Mouse (Mus musculus) layer of hippocampus, postnatal 10 days (tissue): ENCODE measurements at regions not wholly inside any gene's neighbourhood (a gene's known extent, or its start where the extent isn't known, plus 50 kb on each side); places are given as distances from the start of the nearest gene placed in this dataset.
A peak's percentile ranks its signal among the peaks of the same experiment; 100 is the strongest.
"Not testable (repeated sequence)": the region's sequence is repeated elsewhere in the genome, so short reads cannot be mapped to it uniquely, and the experiment has no call there.

Experiments used
- DNase-seq, 2 experiments: peaks; one replicate each; pipeline ENCODE4 v3.0.0; 2021; ENCODE audit warnings: low spot score in 2 of 2

DNA sequence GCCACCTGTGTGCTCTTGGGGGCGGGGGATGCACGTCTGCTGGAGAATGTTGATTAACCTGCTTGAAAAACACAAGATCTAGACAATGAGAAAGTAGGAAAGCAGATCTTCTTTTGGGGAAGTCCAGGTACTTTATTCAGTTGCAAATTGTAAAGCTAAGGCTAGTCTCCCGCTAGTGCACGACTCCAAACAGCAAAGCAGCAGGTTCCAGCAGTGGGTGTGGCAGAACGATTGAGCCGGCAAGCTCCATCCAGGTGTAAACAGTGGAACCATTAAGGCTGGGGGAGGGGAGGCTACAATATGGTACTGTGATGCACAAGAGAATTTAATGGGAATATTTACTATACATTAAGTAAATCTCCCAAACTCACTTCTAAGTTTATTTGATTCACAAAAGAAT, 448.6 kb upstream of the Cobl start:
- DNase-seq, result not testable (repeated sequence)

DNA sequence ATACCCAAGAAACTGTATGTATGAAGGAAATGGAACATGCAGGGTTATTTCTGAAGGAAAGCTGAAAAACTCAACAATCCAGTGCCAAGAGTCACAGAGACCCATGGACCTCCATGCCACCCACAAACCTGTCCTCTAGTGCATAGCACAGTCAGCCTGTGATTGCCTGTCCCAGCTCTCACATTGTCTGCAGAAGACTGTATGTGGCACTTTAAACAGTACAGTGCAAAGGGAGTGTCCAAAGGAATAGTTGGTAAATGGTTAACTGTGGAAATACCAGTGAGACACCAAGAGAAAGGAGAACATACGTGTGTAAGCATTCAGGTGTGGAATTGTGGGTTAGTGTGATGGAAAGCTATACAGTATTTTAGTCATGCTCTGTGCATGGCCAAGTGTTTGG, 409.0 kb upstream of the Cobl start:
- DNase-seq, result no peak

DNA sequence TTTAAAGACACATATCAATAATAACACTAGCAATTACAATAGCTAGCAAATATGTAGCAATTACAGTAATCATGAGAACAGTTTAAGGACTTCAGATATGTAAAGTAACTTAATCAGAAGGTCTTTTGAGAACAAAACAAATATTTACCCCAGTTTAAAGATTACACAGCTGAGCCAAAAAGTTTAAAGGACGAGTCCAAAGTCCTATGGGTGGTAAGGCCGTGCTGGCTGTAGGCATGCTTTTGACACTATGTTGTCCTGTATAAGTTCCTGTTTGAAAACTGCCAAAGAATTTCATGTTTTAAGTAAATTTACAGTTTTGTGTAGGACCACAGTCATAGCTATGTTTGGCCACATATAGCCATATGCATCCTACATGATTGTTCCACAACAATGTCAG, 408.0 kb upstream of the Cobl start:
- DNase-seq, result no peak

DNA sequence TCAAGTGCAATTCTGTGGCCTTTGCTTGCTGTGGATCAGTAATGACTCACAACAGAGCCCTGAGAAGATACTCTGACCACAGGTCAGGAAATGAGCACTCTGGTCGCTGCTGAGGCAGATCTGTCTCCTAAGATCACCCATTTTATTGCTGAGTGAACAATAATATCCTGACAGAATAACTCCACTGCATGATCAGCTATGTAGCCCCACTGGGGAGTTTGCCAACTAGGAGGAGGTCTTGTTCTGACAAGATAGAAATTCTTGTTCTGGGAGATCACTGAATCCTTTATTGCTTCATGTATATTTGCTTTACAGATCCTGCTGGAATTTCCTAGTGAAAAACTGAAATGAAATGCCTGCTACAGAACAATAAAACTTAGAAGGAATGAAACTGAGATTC, 407.6 kb upstream of the Cobl start:
- DNase-seq, result no peak

DNA sequence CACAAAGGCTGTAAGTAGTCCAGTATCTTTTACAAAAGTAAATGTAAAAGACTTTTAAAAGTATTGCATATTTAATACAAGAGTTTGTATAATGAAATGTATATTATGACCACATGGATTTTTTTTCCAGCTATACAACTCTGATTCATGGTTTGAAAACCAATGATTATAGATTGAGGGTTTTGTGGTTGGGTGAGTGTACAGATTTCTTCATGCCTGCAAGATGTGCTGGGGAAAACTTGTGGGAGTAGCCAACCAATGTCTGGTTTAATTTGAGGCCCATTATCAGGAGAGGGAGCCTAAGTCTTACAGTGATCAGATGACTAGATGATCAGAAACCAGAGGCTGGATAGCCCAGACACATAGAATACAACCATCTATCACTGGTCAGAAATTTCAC, 402.8 kb upstream of the Cobl start:
- DNase-seq, result no peak

DNA sequence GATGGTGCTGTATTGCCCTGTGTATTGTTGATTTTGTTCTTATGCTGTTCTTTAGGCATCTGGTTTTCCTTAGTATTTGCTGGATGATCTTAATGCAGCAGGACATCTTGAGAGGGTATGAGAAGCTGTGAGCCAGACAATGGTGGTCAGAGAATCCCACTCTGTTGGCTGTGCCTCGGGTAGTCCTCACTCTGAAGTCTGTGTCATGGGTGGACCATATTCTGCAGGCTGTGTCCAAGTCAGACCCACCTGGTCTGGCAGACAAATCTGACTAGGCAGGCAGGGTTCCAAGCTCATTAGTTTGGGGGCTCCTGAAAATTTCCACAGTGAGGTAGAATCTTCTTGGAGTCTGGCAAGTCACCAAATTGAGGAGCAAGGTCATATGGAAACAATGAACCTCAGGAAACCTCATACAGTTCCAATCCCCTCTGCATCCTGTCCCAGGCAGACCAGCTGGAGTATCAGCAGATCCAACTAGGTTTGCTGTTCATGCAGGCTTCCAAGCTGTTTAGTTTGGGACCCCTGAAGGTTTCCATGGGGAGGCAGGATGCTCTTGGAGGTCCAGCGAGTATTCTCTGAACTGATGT, 400.4 kb upstream of the Cobl start:
- DNase-seq, result no peak

DNA sequence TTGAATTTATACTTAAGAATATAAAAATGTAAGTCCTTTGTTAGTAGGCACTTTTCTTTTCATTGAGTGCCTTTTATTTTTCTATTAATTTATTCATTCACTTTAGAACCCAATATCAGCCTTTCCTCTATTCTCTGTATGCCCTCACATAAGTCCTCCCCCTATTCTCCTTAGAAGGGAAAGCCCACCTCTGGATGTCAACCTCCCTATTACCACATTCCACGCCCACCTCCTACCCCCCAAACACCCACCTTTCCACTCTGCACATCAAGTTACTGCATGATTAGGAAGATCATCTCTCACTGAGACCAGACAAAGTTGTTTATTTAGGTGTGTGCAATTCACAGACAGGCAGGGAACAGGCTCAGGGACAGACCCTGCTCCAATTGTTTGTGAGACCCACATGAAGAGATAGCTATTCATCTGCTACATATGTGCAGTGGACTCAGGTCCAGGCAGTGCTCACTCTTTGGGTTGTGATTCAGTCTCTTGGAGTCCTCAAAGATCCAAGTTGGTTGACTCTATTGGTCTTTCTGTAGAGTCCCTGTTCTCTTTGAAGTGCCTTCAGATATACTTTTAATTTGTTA, 394.7 kb upstream of the Cobl start:
- no peak for DNase-seq

DNA sequence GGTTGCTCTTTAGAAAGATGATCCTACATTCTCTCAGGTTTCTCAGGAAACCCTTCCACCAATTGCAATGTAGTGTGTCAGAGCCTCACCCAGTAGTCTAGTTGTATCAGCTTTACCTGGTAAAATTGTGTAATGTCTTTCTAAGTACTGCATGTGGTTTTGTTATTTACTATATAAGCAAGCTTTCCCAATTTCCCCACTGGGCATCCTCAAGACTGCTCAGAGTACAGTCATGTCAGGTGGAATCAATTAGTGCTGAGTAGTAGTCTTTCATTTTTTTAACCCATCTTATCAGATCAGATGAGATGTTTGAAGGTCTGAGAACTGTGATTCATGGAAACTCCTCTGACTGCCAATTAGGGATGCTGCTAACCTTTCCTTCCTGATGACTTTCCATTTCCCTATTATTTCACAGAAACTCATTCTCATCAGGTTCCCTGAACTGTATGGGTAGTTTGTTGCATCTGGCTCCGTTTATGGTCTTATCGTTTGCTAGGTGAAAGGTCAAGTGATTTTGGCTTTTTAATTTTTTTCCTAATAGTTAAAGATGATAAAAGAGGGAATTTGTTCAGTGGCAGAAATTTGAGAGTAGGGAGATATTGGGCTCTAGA, 393.6 kb upstream of the Cobl start:
- DNase-seq, result no peak

DNA sequence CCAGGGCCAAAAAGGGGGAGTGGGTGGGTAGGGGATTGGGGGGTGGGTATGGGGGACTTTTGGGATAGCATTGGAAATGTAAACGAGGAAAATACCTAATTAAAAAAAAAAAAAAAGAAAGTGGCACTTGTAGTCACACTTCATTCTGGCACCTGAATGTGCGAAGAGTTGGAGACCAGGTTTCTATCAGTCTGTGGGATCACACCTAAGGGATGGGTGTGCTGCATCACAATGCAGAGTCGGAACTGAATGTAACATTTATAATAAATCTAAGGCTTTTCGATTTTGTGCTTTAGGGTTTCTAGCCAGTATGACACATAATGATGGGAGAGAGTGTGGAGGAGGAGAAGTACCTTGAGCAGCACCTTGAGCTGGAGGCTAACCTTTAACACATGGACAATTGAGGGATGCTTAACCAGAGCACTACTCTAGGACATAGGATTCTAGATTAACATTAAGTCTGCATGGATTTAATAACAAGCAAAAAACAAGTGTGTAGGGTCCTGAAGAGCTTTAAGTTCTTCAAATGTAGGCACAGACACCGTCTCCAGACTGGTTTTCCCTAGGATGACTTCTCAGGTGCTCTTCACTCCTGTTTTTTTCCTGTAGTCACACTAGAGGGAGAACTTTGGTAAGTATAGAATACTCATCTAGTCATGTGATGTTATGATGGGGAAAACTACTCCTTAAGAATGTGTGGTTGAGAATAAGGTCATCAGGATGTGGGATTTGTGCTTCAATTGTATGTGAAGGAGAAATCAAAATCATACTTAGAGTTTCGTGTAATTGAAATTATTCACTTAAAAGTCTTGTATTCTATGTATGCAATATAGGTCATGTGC, 392.8 kb upstream of the Cobl start:
- DNase-seq, result no peak

DNA sequence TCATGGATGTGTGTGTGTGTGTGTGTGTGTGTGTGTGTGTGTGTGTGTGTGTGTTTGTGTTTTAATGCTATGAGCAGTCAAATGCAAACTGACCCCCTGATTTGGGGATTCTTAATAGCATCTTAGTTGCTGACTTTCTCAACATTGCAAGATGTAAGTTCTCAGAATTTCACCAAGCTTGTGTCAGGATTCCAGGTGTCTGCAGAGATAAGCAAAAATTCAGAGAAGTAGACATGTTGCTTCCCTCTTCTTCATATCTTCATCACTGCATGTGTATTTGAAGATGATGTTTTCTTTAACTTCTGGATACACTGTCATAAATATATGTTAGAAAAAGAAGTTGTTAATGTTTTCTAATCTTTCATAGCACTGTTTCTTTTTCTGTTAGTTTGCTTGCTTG, 383.0 kb upstream of the Cobl start:
- DNase-seq, result no peak

DNA sequence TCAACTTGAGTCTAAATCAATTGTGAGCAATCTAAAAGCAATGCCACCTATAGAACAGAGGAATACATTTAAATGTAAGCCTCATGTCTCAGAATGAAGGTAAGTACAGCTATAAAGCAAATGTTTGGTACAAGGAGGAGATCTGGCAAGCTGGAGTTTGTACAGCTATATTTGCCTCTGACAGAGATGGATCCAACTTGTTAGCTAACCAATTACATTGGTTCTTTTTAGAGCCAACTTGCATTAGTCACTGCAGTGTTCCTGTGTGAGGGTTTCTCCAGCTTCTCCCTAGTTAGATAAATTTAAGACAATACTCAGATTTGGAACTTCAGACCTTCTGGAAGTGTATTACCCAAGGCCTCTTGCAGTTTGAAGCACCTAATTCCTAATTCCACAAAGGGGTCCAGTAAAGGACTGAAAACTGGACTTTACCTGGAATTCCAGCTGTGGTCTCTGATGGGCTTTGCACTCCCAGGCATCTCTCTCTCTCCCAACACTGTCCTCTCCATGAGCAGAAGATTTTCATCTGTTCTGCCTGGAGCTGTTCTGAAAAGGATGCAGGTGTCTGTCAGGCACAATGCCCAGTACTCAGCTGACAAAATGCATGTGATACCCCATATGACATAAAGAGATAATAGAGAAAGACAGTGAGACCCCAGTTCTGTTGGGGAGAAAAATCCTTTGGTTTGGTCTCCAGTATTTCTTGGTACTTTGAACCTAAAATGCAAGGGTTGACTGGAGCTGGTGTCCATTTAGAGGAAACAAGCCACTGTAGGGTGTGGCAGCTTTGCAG, 379.1 kb upstream of the Cobl start:
- no peak for DNase-seq

DNA sequence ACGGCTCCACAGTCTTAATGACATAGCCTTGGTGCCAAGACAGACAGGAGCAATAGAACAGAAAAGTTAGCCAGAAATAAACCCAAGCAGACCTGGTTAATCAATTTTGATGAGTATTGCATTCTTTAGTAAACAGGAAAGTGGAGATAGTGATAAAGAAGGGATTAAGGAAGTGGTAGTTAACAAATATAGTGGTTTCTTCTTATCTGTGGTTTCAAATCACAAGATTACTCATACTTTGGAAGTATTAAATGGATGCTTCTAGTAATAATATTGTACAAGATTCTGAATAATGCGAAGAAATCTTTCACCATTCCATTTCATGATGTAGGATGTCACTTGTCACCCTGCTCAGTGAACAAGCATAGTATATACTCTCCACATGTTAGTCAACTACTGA, 376.6 kb upstream of the Cobl start:
- DNase-seq, result no peak

DNA sequence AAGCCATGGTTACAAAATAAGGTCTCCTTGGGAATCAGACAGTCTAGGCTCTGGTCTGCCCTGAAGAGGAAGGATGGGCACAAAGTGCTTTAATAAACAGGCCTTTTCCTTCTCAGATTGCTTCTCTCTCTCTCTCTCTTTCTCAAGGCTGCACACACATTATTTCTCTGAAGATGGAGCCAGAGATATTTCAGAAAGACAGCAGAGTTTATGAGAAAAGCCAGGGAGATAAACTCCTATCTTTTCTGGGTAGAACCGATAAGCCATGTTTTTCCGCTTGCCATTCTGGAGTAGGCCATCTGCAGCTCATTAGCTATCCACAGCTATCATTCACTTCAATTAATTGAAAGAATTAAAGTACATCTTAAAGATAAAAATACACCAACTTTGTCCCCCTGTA, 373.2 kb upstream of the Cobl start:
- no peak for DNase-seq

DNA sequence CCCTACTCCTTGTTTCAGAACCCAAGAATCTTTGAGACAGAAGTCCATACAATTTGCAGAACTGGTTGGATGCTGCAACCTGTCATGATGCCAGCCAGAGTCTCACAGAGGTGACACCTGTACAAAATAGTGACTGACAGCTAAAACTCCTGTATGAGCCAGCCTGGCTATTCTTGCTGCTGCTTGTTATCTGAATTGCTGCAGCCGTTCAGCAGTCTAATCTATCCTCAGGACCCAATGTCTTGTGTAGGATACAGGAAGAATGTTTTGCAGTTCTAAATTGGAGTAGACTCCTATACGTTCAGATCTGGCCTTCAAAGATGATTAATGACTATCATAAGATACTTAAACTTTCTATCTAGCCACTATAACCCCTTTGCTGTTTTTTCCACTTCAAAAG, 372.6 kb upstream of the Cobl start:
- no peak for DNase-seq

DNA sequence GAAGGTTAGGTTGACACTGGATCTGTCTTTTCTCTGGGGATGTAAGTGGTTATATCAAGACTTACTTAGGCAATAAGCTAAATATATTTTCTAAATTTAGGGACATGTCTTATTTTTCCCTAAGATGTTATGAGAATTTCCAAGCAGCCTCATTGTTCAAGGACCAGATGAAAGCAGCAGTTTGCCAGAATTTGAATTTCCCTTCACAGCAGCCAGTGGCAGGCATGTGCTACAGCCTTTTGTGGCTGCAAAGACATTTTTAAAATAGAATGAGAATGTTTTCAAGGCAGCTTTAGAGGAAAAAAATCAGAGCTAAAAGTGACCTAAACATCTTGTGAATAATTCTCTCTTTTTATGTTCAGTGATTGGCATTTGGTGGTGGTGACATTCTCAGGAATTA, 371.6 kb upstream of the Cobl start:
- no peak for DNase-seq

DNA sequence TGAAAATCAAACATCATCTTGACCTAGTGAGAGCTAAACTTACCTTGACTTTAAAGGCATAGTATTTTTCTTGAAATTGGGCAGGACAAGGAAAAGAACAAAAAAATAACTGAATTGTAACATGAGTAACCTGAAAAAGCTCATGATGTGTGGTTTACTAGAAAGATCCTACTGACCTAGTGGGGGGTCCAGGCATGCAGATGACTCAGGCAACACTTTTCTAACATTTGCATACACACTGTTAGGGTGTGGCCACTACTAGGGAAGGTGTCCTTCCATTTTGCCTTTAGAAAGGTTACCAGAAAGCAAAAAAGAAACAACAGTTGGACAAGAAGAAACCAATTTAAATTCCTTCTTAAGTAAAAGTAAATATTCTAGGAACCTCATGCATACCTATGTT, 347.3 kb upstream of the Cobl start:
- DNase-seq, result no peak

DNA sequence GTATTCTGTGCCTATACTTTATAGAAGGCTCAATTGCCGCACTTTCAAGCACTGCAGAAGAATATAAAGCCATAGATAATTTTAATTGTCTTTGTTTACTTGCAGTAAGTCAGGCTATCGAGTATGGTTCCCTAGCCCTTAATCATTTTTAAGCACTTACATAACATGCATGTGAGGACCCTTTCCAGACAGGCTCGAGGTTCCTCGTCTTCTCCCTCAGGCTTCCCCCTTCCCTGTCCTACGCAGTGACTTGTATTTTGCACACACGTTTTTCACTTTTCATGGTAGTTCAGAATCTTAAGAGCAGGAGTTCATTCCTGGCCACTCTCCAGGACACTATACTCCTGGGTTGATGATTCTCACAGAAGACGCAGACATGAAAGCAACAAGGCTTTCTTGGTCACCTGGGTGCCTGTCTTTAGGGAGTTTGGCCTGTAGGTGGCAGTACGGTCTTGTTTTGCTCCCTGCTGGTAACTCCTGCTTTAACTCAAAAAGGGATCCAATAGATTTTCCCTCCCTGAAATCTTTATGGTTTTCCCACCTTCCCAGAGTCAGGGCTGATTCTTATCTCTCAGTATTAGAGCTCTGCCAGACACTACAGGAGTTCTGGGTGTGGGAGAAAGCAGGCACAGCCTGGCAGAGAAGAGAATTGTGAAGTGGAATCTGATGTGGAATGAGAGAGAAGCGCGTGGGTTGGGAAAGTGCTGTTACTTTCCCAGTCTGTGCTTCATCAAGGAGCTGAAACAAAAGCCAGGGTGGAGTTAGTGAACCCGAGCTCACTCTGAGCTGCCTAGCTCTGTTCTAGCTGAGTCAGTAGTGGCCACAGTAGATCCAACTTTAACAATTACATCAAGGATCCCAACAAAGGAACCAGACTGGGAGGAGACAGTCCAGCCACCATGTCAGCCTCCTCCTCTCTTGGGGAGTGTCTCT, 346.5 kb upstream of the Cobl start:
- DNase-seq, result peak; percentile 80 to 81
